Mouse (Mus musculus): ENCODE data around the gene Nono. TPM values are rescaled to one million over a fixed set of nuclear protein-coding genes. Genes with fewer than 3 reads are reported as not detected.
"Not testable (repeated sequence)": the region's sequence is repeated elsewhere in the genome, so short reads cannot be mapped to it uniquely, and the experiment has no call there.

Nono gene
- polyA plus RNA-seq, 1 experiment from 2014 or later, result 459 TPM

- 25% methylated on average over 4 of the region's 4 CpGs for WGBS
- no peak for ATAC-seq (replicated peaks)
- peaks cover 19% of the 10 kb centered on the region for H3K4me1 ChIP-seq
These were observed 8.4 kb upstream of the Nono start, which contains the start of gene Zmym3 for GRCm38 (mm10) chrX:101420700-101421095. Gene Zmym3 (minus strand): TSS chrX:101420849.

GRCm38 (mm10) chrX:101423462-101423861 is 5.7 kb upstream of the Nono start:
- no peaks in the 10 kb centered on the region for H3K27me3 ChIP-seq
- peaks cover 8% of the 10 kb centered on the region for H3K4me1 ChIP-seq
- no peak for ATAC-seq (replicated peaks)
- H3K4me2 ChIP-seq (replicated peaks), result no peak overlapping the region
- no peak overlapping the region for H3K27ac ChIP-seq (replicated peaks)
- H3K4me3 ChIP-seq, result no peak overlapping the region
- H3K9ac ChIP-seq (replicated peaks), result no peak overlapping the region
- no peaks in the 10 kb centered on the region for H3K9me3 ChIP-seq
- H3K36me3 ChIP-seq, result no peaks in the 10 kb centered on the region
- 69% methylated on average over 2 of the region's 2 CpGs for WGBS

More at GRCm38 (mm10) chrX:101420700-101421095, 8.4 kb upstream of the Nono start, which contains the start of gene Zmym3:
- no peaks in the 10 kb centered on the region; the same call in 1 of the 2 replicates for H3K36me3 ChIP-seq
- H3K27me3 ChIP-seq, result no peaks in the 10 kb centered on the region
- peak within 1 kb of the TSS; percentile 82 for H3K27ac ChIP-seq (replicated peaks)
- H3K9ac ChIP-seq (replicated peaks), result peak within 1 kb of the TSS; percentile 55
- no peaks in the 10 kb centered on the region for H3K9me3 ChIP-seq
- H3K4me3 ChIP-seq, result peak within 1 kb of the TSS; percentile 55
- peak within 1 kb of the TSS; percentile 46 for H3K4me2 ChIP-seq (replicated peaks)

GRCm38 (mm10) chrX:101427774-101428173 is 1.3 kb upstream of the Nono start:
- WGBS, result 6% methylated on average over 1 of the region's 1 CpGs
- no peak overlapping the region for H3K4me3 ChIP-seq
- H3K4me2 ChIP-seq (replicated peaks), result no peak overlapping the region
- H3K27ac ChIP-seq (replicated peaks), result no peak overlapping the region
- peaks cover 24% of the 10 kb centered on the region for H3K4me1 ChIP-seq
- ATAC-seq (replicated peaks), result no peak
- no peaks in the 10 kb centered on the region for H3K9me3 ChIP-seq
- no peaks in the 10 kb centered on the region for H3K27me3 ChIP-seq
- H3K36me3 ChIP-seq, result no peaks in the 10 kb centered on the region
- no peak overlapping the region for H3K9ac ChIP-seq (replicated peaks)

GRCm38 (mm10) chrX:101428785-101429141 is 355 bp upstream of the Nono start:
- H3K36me3 ChIP-seq, result no peaks in the 10 kb centered on the region
- no peaks in the 10 kb centered on the region for H3K27me3 ChIP-seq
- H3K9me3 ChIP-seq, result no peaks in the 10 kb centered on the region
- H3K4me3 ChIP-seq, result peak overlapping the region; percentile 67
- peak overlapping the region; percentile 40 for H3K4me2 ChIP-seq (replicated peaks)
- peak overlapping the region; percentile 95 for H3K27ac ChIP-seq (replicated peaks)
- H3K9ac ChIP-seq (replicated peaks), result peak overlapping the region; percentile 35; the same call in 1 of the 2 replicates
- WGBS, result 27% methylated on average over 7 of the region's 7 CpGs
- ATAC-seq (replicated peaks), result peak; percentile 8; the same call in 1 of the 2 replicates
- peaks cover 28% of the 10 kb centered on the region for H3K4me1 ChIP-seq

GRCm38 (mm10) chrX:101429976-101430375 is 858 bp downstream of the Nono start:
- peak overlapping the region; percentile 67 for H3K4me3 ChIP-seq
- peak overlapping the region; percentile 95 for H3K27ac ChIP-seq (replicated peaks)
- no peak; the same call in 1 of the 2 replicates for ATAC-seq (replicated peaks)
- H3K9me3 ChIP-seq, result no peaks in the 10 kb centered on the region
- 19% methylated on average over 14 of the region's 14 CpGs for WGBS
- H3K36me3 ChIP-seq, result no peaks in the 10 kb centered on the region
- H3K4me2 ChIP-seq (replicated peaks), result peak overlapping the region; percentile 46
- no peaks in the 10 kb centered on the region for H3K27me3 ChIP-seq
- peak overlapping the region; percentile 79 for H3K9ac ChIP-seq (replicated peaks)
- H3K4me1 ChIP-seq, result peaks cover 28% of the 10 kb centered on the region

- peaks cover 49% of the 10 kb centered on the region for H3K36me3 ChIP-seq
- no peaks in the 10 kb centered on the region for H3K4me1 ChIP-seq
- ATAC-seq (replicated peaks), result no peak
- H3K27ac ChIP-seq (replicated peaks), result no peak within 1 kb of the TSS
- no peak within 1 kb of the TSS for H3K4me2 ChIP-seq (replicated peaks)
- no peak within 1 kb of the TSS for H3K4me3 ChIP-seq
- no peak within 1 kb of the TSS for H3K9ac ChIP-seq (replicated peaks)
- WGBS, result 80% methylated on average over 4 of the region's 4 CpGs
- H3K9me3 ChIP-seq, result no peaks in the 10 kb centered on the region
- H3K27me3 ChIP-seq, result no peaks in the 10 kb centered on the region
These were observed 19.9 kb downstream of the Nono start, which contains the start of gene Itgb1bp2 for GRCm38 (mm10) chrX:101448886-101449475. Gene Itgb1bp2 (plus strand): TSS chrX:101449088.

- Histone ChIP-seq H3K9me3 (no peaks in the 10 kb centered on the region), H3K4me1 (no peaks in the 10 kb centered on the region), H3K27me3 (no peaks in the 10 kb centered on the region), H3K9ac (replicated peaks) (no peak overlapping the region), H3K27ac (replicated peaks) (no peak overlapping the region), H3K4me3 (no peak overlapping the region), H3K4me2 (replicated peaks) (no peak overlapping the region), H3K36me3 (peaks cover 29% of the 10 kb centered on the region)
- no peak for ATAC-seq (replicated peaks)
- WGBS, result 62% methylated on average over 1 of the region's 1 CpGs
These were observed 22.0 kb downstream of the Nono start for GRCm38 (mm10) chrX:101451147-101451546.

- Histone ChIP-seq H3K9ac (replicated peaks) (no peak overlapping the region), H3K4me1 (no peaks in the 10 kb centered on the region), H3K27ac (replicated peaks) (no peak overlapping the region), H3K9me3 (no peaks in the 10 kb centered on the region), H3K36me3 (peaks cover 25% of the 10 kb centered on the region), H3K27me3 (no peaks in the 10 kb centered on the region), H3K4me2 (replicated peaks) (no peak overlapping the region), H3K4me3 (no peak overlapping the region)
- 81% methylated on average over 3 of the region's 3 CpGs for WGBS
- no peak for ATAC-seq (replicated peaks)
These were observed 22.5 kb downstream of the Nono start for GRCm38 (mm10) chrX:101451591-101451990.

GRCm38 (mm10) chrX:101472202-101472601 is 43.1 kb downstream of the Nono start:
- Histone ChIP-seq H3K9ac (replicated peaks) (no peak overlapping the region), H3K4me1 (no peaks in the 10 kb centered on the region), H3K9me3 (no peaks in the 10 kb centered on the region), H3K27ac (replicated peaks) (no peak overlapping the region), H3K36me3 (no peaks in the 10 kb centered on the region), H3K4me2 (replicated peaks) (no peak overlapping the region), H3K27me3 (no peaks in the 10 kb centered on the region), H3K4me3 (no peak overlapping the region)
- no peak for ATAC-seq (replicated peaks)
- 94% methylated on average over 4 of the region's 4 CpGs for WGBS

- Histone ChIP-seq H3K4me1 (no peaks in the 10 kb centered on the region), H3K27ac (replicated peaks) (no peak overlapping the region), H3K4me3 (no peak overlapping the region), H3K36me3 (no peaks in the 10 kb centered on the region), H3K9me3 (no peaks in the 10 kb centered on the region), H3K4me2 (replicated peaks) (no peak overlapping the region), H3K9ac (replicated peaks) (no peak overlapping the region), H3K27me3 (no peaks in the 10 kb centered on the region)
- no peak for ATAC-seq (replicated peaks)
- WGBS, result 84% methylated on average over 6 of the region's 6 CpGs
These were observed 52.7 kb downstream of the Nono start for GRCm38 (mm10) chrX:101481604-101482350.

- H3K27ac ChIP-seq (replicated peaks), result peak overlapping the region; percentile 63
- peak; percentile 88 for ATAC-seq (replicated peaks)
- not testable (repeated sequence) for H3K4me3 ChIP-seq; H3K4me1 ChIP-seq; H3K9ac ChIP-seq (replicated peaks); H3K27me3 ChIP-seq; H3K4me2 ChIP-seq (replicated peaks); H3K9me3 ChIP-seq; H3K36me3 ChIP-seq
- 35% methylated on average over 11 of the region's 12 CpGs for WGBS
These were observed 57.5 kb downstream of the Nono start for GRCm38 (mm10) chrX:101486487-101487152.
